Mouse (Mus musculus) adrenal gland, postnatal 36 days (tissue): ENCODE data around the gene Avpr2. TPM values are rescaled to one million over a fixed set of nuclear protein-coding genes. Genes with fewer than 3 reads are reported as not detected.
A peak's percentile ranks its signal among the peaks of the same experiment; 100 is the strongest.

Experiments
- DNase-seq, 2 experiments: peaks; one replicate each; pipeline ENCODE4 v3.0.0; 2021; ENCODE audit warnings: mixed read lengths in 1 of 2
- long read RNA-seq, 2 experiments: library from polyadenylated mRNA; stranded (forward); transcript quantifications; one replicate each; pipeline ENCODE4 v2.0.0; 2021; ENCODE audit warnings: borderline sequencing depth in 2 of 2
- total RNA-seq, 2 experiments: library from RNA; stranded (reverse); gene quantifications; 2 replicates each; pipeline ENCODE4 v1.2.3; 2021

Gene Avpr2
- not detected for total RNA-seq
- long read RNA-seq, experiment 1, result 0 reads
- long read RNA-seq, experiment 2, result 0 reads

- DNase-seq, result no peak
Observed at GRCm38 (mm10) chrX:73891551-73892152, at the start of gene Avpr2. TSS of gene Avpr2 (plus strand) at chrX:73892102.

- no peak for DNase-seq
Observed at GRCm38 (mm10) chrX:73854326-73855086, 37.4 kb upstream of the Avpr2 start.

DNA sequence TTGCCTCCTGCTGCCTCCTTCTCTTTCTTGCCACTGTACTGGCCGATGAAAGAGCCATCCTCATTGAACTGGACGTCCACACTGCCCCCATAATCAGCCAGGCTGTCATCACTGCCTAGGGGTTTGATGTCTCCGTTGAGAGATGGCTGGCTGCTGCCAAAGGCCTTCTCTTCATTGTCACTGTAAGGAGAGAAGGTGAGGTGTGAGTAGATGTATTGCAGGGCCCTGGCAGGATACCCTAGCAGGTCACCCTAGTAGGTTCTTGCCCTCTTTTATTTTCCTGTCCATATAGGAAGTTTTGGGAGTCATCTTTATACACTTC is 36.9 kb upstream of the Avpr2 start:
- DNase-seq, result no peak

DNA sequence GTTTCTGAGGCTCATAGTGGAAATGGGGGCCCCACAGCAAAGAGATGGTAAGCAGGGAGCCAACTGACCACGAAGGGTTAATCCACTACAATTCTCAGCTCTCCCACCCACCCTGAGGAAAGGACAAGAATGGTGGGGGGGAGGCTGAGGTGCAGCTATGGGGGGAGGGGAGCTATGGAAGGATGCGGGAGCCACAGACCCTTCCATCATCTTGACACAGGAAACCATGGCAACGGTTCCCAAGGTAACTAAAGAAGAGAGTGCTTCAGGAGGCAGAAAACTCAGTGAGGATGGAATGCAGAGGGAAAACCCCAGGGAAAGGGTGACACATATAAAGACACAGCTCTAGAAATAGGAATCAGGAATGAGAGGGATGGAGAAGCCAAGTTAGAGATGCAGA is 27.2 kb upstream of the Avpr2 start:
- DNase-seq, result no peak

- DNase-seq, result no peak
Observed at GRCm38 (mm10) chrX:73867256-73867655, 24.6 kb upstream of the Avpr2 start.

- no peak for DNase-seq
Observed at GRCm38 (mm10) chrX:73867852-73868251, 24.1 kb upstream of the Avpr2 start.

- peak; percentile 23 to 29 for DNase-seq
Observed at GRCm38 (mm10) chrX:73869334-73869733, 22.6 kb upstream of the Avpr2 start.

DNA sequence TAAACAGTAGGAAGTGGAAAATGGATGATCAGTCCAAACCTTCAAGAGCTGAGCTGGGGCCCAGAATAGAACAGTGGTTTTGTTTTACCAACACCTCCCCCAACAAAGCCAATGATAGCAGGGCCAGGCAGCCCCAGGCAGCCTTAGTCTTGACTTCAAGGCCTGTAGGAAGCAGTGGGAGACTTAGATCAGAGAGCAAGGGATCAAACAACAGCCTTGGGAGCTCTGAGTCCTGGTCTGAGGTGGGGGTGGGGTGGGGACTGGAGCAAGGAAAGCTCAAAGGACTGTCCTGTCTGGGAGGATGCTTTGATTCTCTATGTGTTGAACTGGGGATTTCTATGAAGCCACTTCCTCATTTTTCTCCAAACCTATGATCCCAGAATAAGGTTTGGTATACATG is 20.4 kb upstream of the Avpr2 start:
- DNase-seq, result no peak

- no peak for DNase-seq
Observed at GRCm38 (mm10) chrX:73871956-73872355, 19.9 kb upstream of the Avpr2 start.

DNA sequence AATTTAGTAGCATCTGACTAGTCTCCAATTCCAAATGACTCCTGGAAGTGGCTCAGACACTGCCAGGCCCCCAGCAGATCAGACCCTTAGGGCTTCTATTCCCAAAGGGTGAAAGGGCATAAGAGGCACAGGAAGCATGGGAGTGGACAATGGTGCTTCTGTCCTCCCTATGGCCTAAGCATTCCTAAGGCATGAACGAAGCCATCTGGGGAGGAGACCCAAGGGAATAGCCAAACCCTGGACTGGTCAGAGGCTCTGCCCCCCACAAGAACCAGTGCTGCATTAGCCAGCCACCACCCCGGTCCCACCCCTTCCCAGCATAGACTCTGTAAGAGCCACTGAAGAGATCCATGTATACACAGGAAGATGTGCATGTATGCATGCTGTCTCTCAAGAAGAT is 16.0 kb upstream of the Avpr2 start:
- DNase-seq, result no peak

DNA sequence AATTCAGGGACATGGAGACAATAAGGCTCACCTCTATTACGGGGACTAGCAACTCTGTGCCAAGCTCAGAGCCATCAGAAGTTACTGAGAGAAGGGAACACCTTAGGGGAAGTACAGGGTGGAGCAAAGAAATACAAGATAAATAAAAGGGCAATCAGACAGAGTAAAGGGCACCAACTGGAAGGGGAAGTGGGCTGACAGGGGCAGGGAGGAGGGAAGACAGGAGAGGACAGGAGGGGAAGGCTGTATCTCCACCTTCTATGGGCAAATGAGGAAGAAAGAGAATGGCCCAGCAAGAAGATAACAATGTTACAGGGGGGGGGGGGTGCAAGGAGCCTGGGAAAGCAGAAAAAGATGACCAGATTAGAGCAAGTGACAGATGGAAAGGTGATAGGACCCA is 14.9 kb upstream of the Avpr2 start:
- no peak for DNase-seq

- peak; percentile 35 to 58 for DNase-seq
Observed at GRCm38 (mm10) chrX:73880194-73881035, 11.5 kb upstream of the Avpr2 start.

DNA sequence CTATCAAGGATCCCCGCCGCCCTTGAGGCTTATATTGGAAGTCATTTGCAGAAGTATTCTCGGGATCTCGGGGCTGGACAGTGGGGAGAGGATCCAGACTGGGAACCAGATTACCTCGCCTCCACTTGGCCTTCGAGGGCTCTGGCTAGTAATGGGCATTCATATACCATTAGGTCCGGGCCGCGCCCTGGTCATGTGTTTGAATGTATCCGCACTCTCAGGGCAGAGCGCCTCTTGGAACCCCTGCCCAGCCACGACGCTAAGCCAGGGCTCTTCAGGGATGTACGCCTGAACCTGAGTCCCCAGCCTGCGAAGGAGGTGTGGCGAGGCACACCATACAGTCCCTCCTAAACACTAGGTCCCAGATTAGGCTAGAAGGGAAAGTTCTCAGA is 10.9 kb upstream of the Avpr2 start:
- no peak for DNase-seq

GRCm38 (mm10) chrX:73881463-73881862 is 10.4 kb upstream of the Avpr2 start:
- DNase-seq, result no peak

- no peak for DNase-seq
Observed at GRCm38 (mm10) chrX:73892833-73893232, 931 bp downstream of the Avpr2 start.

DNA sequence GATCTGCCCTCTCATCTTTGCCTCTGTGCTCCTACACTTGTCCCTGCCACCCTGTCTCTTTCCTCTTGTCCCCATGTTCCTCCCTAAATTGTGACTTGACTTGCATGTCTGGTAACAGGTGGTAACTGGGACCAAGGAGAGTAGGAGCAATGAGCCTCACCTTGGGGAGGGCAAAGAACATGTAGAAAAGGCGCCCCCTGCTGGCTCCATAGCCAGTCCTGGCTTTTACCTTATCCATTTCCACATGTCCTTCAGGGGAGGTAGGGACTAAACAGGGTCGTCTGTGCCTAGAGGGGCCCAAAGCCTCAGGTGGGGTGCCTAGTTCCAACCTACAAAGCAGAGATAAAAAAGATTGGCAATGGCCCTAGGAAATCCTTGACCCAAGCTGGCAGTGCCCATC is 3.8 kb downstream of the Avpr2 start, which contains the start of gene L1cam:
Gene L1cam (minus strand): TSS at position 387 of the 400 bp plus-strand sequence.
- DNase-seq, result peak; percentile 61 to 70

- DNase-seq, result no peak
Observed at GRCm38 (mm10) chrX:73897959-73898358, 6.1 kb downstream of the Avpr2 start.

DNA sequence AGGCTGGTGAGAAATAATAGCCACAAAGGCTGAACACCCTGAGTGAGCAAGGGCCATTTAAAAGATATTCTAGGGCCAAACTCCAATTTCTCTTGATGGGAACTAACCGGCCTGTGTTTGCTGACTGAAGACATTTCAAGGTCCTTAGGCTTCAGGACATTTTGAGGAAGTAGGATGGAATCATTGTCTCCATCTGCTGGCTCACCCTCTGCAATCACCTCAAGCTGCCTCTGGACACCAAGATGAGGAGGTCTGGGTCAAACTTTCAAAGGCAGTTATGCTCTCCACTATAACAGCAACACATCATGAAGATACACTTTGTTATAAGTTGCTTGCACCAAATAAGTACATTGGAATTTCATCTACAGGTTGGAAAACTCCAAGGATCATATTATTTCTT is 18.1 kb downstream of the Avpr2 start:
- no peak for DNase-seq

DNA sequence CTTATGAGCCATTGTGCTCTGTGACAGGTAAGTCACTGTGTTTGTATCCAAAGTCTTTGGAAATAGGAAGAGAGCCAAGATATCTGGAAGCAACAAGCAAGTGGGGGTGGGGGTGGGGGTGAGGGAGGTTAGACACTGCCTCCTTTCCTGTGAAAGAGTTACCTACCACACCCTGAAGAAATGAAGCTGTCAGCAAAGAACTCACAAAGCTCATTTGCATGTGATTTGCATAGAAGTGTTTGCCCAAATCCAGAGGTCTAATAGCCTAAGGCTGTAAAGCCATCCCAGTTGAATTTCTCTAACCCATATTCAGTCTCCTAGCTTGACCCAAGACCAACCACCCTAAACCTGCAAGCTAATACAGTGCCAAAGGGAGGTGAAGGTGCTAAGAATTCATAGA is 18.5 kb downstream of the Avpr2 start:
- no peak for DNase-seq

DNA sequence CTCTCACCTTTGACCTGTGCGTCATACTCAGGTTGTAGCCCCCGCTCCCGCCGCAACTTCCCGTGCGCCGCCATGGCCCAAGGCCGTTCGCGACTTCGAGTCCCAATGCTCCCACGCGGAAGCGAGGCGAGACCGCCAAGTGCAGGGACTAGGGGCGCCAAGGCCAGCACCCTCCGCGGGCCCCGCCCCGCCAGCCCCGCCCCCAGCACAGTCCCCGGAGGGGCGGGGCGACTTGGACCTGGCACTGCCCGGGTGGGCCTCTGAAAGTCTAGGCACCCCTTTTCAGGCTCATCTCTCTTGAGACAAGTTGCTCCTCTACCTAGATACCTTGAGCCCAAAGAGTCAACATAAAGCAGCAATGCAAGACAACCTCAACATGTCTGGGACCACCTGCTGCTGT is 19.3 kb downstream of the Avpr2 start:
- DNase-seq, result peak; percentile 9 to 29

GRCm38 (mm10) chrX:73911588-73911987 is 19.7 kb downstream of the Avpr2 start:
- DNase-seq, result no peak

DNA sequence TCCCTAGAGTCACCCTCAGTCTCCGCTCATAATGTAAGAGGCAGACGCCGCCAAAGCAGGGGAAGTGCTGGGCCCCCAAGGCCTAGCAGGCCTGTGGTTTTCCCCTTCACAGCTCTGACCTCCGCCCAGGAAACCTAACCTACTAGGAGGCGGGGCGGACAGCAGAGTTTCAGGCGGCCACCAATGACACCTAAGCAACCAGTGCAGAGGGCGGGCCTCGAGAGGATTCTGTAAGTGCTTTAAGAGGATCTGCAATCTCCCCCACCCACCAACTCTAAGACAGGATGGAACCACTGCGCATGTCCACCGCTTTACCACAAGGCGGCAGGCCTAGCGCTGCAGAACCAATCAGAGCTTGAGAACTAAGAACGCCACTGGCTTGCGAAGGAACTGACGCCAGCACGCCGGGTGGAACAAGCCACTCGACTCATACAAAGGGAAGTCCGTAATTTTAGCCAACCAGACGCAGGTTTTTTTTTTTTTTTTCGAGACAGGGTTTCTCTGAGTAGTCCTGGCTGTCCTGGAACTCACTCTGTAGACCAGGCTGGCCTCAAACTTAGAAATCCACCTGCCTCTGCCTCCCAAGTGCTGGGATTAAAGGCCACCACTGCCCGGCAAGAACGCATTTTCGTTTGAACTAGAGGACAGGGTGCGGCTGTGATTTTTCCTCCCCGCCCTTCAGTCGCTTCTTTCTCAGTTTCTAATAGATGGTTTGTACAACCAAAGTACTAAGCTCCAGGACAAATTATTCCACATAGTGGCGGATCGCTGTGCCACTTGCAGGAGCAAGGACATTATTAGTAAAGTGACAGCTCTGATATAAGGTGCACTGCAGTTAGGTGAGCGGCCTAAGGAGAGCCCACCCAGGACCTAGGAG is 23.2 kb downstream of the Avpr2 start:
- peak; percentile 90 for DNase-seq
